Mouse (Mus musculus): ENCODE data around the gene Arhgef1. TPM values are rescaled to one million over a fixed set of nuclear protein-coding genes. Genes with fewer than 3 reads are reported as not detected.

Arhgef1 gene
- 915 and 1,063 TPM in 2 replicates for polyA plus RNA-seq (2012; rRNA removed)

GRCm38 (mm10) chr7:24902630-24903443 lies at the start of gene Arhgef1:
Gene Arhgef1 (plus strand): TSS chr7:24902912.
- TF ChIP-seq CTCF (IDR thresholded peaks at IDR 0.05; ENCODE audit: extremely low read depth, insufficient read depth, insufficient read length, insufficient replicate concordance), result no peak
- peak; percentile 53 for TF ChIP-seq POLR2A (IDR thresholded peaks at IDR 0.05; ENCODE audit: low read depth, low read length)
- H3K27ac ChIP-seq (ENCODE audit: insufficient read depth, low read length), result peak within 1 kb of the TSS; percentile 99
- peak in 1 of 2 experiments; percentile 83 for DNase-seq (ENCODE audit: low read depth in 1 of 2, low spot score in 2 of 2)
- peaks cover 12% of the 10 kb centered on the region; the same call in 1 of the 2 replicates for H3K4me1 ChIP-seq (ENCODE audit: control insufficient read depth, insufficient read depth, insufficient read length)
- no peaks in the 10 kb centered on the region for H3K27me3 ChIP-seq (ENCODE audit: control insufficient read depth, insufficient read depth, low read length)
- H3K36me3 ChIP-seq (ENCODE audit: control insufficient read depth, insufficient read depth, low read length), result peaks cover 22% of the 10 kb centered on the region
- 2% methylated on average over 59 of the region's 68 CpGs for WGBS
- peak within 1 kb of the TSS; percentile 71 for H3K4me3 ChIP-seq (ENCODE audit: extremely low read depth, insufficient read depth, insufficient read length)

GRCm38 (mm10) chr7:24853233-24853563 lies 49.5 kb upstream of the Arhgef1 start:
- Histone ChIP-seq H3K27me3 (ENCODE audit: control insufficient read depth, insufficient read depth, low read length) (no peaks in the 10 kb centered on the region), H3K4me1 (ENCODE audit: control insufficient read depth, insufficient read depth, insufficient read length) (no peaks in the 10 kb centered on the region; the same call in 1 of the 2 replicates), H3K27ac (ENCODE audit: insufficient read depth, low read length) (peak overlapping the region; percentile 24; the same call in 1 of the 2 replicates), H3K36me3 (ENCODE audit: control insufficient read depth, insufficient read depth, low read length) (no peaks in the 10 kb centered on the region), H3K4me3 (ENCODE audit: extremely low read depth, insufficient read depth, insufficient read length) (no peak overlapping the region)
- TF ChIP-seq CTCF (IDR thresholded peaks at IDR 0.05; ENCODE audit: extremely low read depth, insufficient read depth, insufficient read length, insufficient replicate concordance), result no peak
- no peak for TF ChIP-seq POLR2A (IDR thresholded peaks at IDR 0.05; ENCODE audit: low read depth, low read length)
- DNase-seq (ENCODE audit: low read depth in 1 of 2, low spot score in 2 of 2), result no peak

GRCm38 (mm10) chr7:24853695-24854094 lies 49.0 kb upstream of the Arhgef1 start:
- no peak overlapping the region; the same call in 1 of the 2 replicates for H3K27ac ChIP-seq (ENCODE audit: insufficient read depth, low read length)
- DNase-seq (ENCODE audit: low read depth in 1 of 2, low spot score in 2 of 2), result no peak
- no peaks in the 10 kb centered on the region for H3K27me3 ChIP-seq (ENCODE audit: control insufficient read depth, insufficient read depth, low read length)
- H3K4me1 ChIP-seq (ENCODE audit: control insufficient read depth, insufficient read depth, insufficient read length), result no peaks in the 10 kb centered on the region; the same call in 1 of the 2 replicates
- TF ChIP-seq POLR2A (IDR thresholded peaks at IDR 0.05; ENCODE audit: low read depth, low read length) (no peak), CTCF (IDR thresholded peaks at IDR 0.05; ENCODE audit: extremely low read depth, insufficient read depth, insufficient read length, insufficient replicate concordance) (no peak)
- no peak overlapping the region for H3K4me3 ChIP-seq (ENCODE audit: extremely low read depth, insufficient read depth, insufficient read length)
- H3K36me3 ChIP-seq (ENCODE audit: control insufficient read depth, insufficient read depth, low read length), result no peaks in the 10 kb centered on the region
- WGBS, result 67% methylated on average over 7 of the region's 7 CpGs

GRCm38 (mm10) chr7:24856460-24857120 lies 46.1 kb upstream of the Arhgef1 start:
- H3K4me3 ChIP-seq (ENCODE audit: extremely low read depth, insufficient read depth, insufficient read length), result no peak overlapping the region
- TF ChIP-seq CTCF (IDR thresholded peaks at IDR 0.05; ENCODE audit: extremely low read depth, insufficient read depth, insufficient read length, insufficient replicate concordance) (no peak), POLR2A (IDR thresholded peaks at IDR 0.05; ENCODE audit: low read depth, low read length) (no peak)
- H3K4me1 ChIP-seq (ENCODE audit: control insufficient read depth, insufficient read depth, insufficient read length), result no peaks in the 10 kb centered on the region
- WGBS, result 48% methylated on average over 6 of the region's 6 CpGs
- no peak for DNase-seq (ENCODE audit: low read depth in 1 of 2, low spot score in 2 of 2)
- no peaks in the 10 kb centered on the region for H3K36me3 ChIP-seq (ENCODE audit: control insufficient read depth, insufficient read depth, low read length)
- no peak overlapping the region for H3K27ac ChIP-seq (ENCODE audit: insufficient read depth, low read length)
- H3K27me3 ChIP-seq (ENCODE audit: control insufficient read depth, insufficient read depth, low read length), result no peaks in the 10 kb centered on the region

- DNase-seq (ENCODE audit: low read depth in 1 of 2, low spot score in 2 of 2), result no peak
- no peaks in the 10 kb centered on the region for H3K36me3 ChIP-seq (ENCODE audit: control insufficient read depth, insufficient read depth, low read length)
- no peaks in the 10 kb centered on the region for H3K4me1 ChIP-seq (ENCODE audit: control insufficient read depth, insufficient read depth, insufficient read length)
- WGBS, result 73% methylated on average over 5 of the region's 5 CpGs
- TF ChIP-seq POLR2A (IDR thresholded peaks at IDR 0.05; ENCODE audit: low read depth, low read length) (no peak), CTCF (IDR thresholded peaks at IDR 0.05; ENCODE audit: extremely low read depth, insufficient read depth, insufficient read length, insufficient replicate concordance) (no peak)
- no peak overlapping the region; the same call in 1 of the 2 replicates for H3K27ac ChIP-seq (ENCODE audit: insufficient read depth, low read length)
- no peaks in the 10 kb centered on the region for H3K27me3 ChIP-seq (ENCODE audit: control insufficient read depth, insufficient read depth, low read length)
- H3K4me3 ChIP-seq (ENCODE audit: extremely low read depth, insufficient read depth, insufficient read length), result no peak overlapping the region
Observed at GRCm38 (mm10) chr7:24859234-24859633, 43.5 kb upstream of the Arhgef1 start.

GRCm38 (mm10) chr7:24861913-24862312 lies 40.8 kb upstream of the Arhgef1 start, which contains the start of gene Gm9844:
Gene Gm9844 (plus strand): TSS chr7:24862213.
- WGBS, result 93% methylated on average over 7 of the region's 7 CpGs
- H3K36me3 ChIP-seq (ENCODE audit: control insufficient read depth, insufficient read depth, low read length), result no peaks in the 10 kb centered on the region
- no peak for TF ChIP-seq POLR2A (IDR thresholded peaks at IDR 0.05; ENCODE audit: low read depth, low read length)
- TF ChIP-seq CTCF (IDR thresholded peaks at IDR 0.05; ENCODE audit: extremely low read depth, insufficient read depth, insufficient read length, insufficient replicate concordance), result no peak
- no peak within 1 kb of the TSS for H3K27ac ChIP-seq (ENCODE audit: insufficient read depth, low read length)
- no peak within 1 kb of the TSS for H3K4me3 ChIP-seq (ENCODE audit: extremely low read depth, insufficient read depth, insufficient read length)
- H3K27me3 ChIP-seq (ENCODE audit: control insufficient read depth, insufficient read depth, low read length), result no peaks in the 10 kb centered on the region
- DNase-seq (ENCODE audit: low read depth in 1 of 2, low spot score in 2 of 2), result no peak
- H3K4me1 ChIP-seq (ENCODE audit: control insufficient read depth, insufficient read depth, insufficient read length), result no peaks in the 10 kb centered on the region
